14 mouse cellular contexts compared by ENCODE assay signal in genomic region chr17:79071951-79072350, GRCm38 (mm10).
"Had no signal": no experiment of that assay in that cellular context is flagged by ENCODE, and none has a peak within 500 bp of the region (broad histone marks: within the 10 kb centered on the region; RNA-seq: fewer than 3 reads in every experiment).

No protein-coding gene starts in this region.

- H3K27me3 ChIP-seq: midbrain, embryonic 12.5 days; midbrain, embryonic 15.5 days; neural tube, embryonic 12.5 days; stomach, embryonic 15.5 days had no signal

- DNase-seq: lung, adult 18-20 months; lung, embryonic 14.5 days; lung, postnatal 10 days; lung, postnatal 4 days; right cerebral cortex, postnatal 14 days; thymus, adult 2 months; thymus, postnatal 25 days; thymus, postnatal 4 days had no signal

- H3K9ac ChIP-seq: lung, embryonic 14.5 days; midbrain, embryonic 12.5 days; midbrain, embryonic 15.5 days; neural tube, embryonic 12.5 days; stomach, embryonic 15.5 days had no signal

- H3K4me2 ChIP-seq: lung, embryonic 14.5 days; midbrain, embryonic 12.5 days; midbrain, embryonic 15.5 days; neural tube, embryonic 12.5 days; stomach, embryonic 15.5 days had no signal

- H3K9me3 ChIP-seq: midbrain, embryonic 10.5 days; midbrain, embryonic 12.5 days; midbrain, embryonic 15.5 days; neural tube, embryonic 12.5 days; stomach, embryonic 15.5 days had no signal

- H3K4me1 ChIP-seq: midbrain, embryonic 12.5 days; midbrain, embryonic 15.5 days had no signal

- H3K4me3 ChIP-seq: midbrain, embryonic 10.5 days; midbrain, embryonic 12.5 days; midbrain, embryonic 15.5 days; neural tube, embryonic 12.5 days; stomach, embryonic 15.5 days had no signal

- H3K36me3 ChIP-seq: midbrain, embryonic 10.5 days; midbrain, embryonic 12.5 days; midbrain, embryonic 15.5 days; neural tube, embryonic 12.5 days; stomach, embryonic 15.5 days had no signal

- H3K27ac ChIP-seq: midbrain, embryonic 10.5 days; midbrain, embryonic 12.5 days; midbrain, embryonic 15.5 days; neural tube, embryonic 12.5 days; stomach, embryonic 15.5 days; stomach, postnatal 0 days had no signal

- ATAC-seq: midbrain, embryonic 15.5 days had no signal
